Mouse (Mus musculus) ovary, postnatal 10 days (tissue): ENCODE data around the gene Mymx.
A peak's percentile ranks its signal among the peaks of the same experiment; 100 is the strongest.

ENCODE experiments used
- DNase-seq: peaks from one replicate; pipeline ENCODE4 v3.0.0; 2022; ENCODE audit warnings: low spot score

The Mymx gene

GRCm38 (mm10) chr17:45589844-45590243 is 12.1 kb downstream of the Mymx start:
- DNase-seq: no peak

- no peak for DNase-seq
Observed at GRCm38 (mm10) chr17:45589236-45589635, 12.7 kb downstream of the Mymx start.

- DNase-seq: no peak
Observed at GRCm38 (mm10) chr17:45588370-45588769, 13.5 kb downstream of the Mymx start.

GRCm38 (mm10) chr17:45586449-45586837 is 15.5 kb downstream of the Mymx start:
- DNase-seq: no peak

GRCm38 (mm10) chr17:45585725-45586448 is 16.0 kb downstream of the Mymx start:
- DNase-seq: no peak

- peak; percentile 66 for DNase-seq
Observed at GRCm38 (mm10) chr17:45584939-45585678, 16.8 kb downstream of the Mymx start.

GRCm38 (mm10) chr17:45584096-45584896 is 17.6 kb downstream of the Mymx start:
- DNase-seq: peak; percentile 61

GRCm38 (mm10) chr17:45582715-45583355 is 19.1 kb downstream of the Mymx start:
- DNase-seq: no peak

- DNase-seq: no peak
Observed at GRCm38 (mm10) chr17:45582188-45582587, 19.7 kb downstream of the Mymx start.

GRCm38 (mm10) chr17:45581567-45581983 is 20.3 kb downstream of the Mymx start:
- no peak for DNase-seq

- DNase-seq: no peak
Observed at GRCm38 (mm10) chr17:45580958-45581477, 20.9 kb downstream of the Mymx start.

GRCm38 (mm10) chr17:45579554-45579953 is 22.3 kb downstream of the Mymx start:
- no peak for DNase-seq

- no peak for DNase-seq
Observed at GRCm38 (mm10) chr17:45578843-45579242, 23.1 kb downstream of the Mymx start.

GRCm38 (mm10) chr17:45578242-45578641 is 23.7 kb downstream of the Mymx start:
- DNase-seq: no peak

- DNase-seq: no peak
Observed at GRCm38 (mm10) chr17:45575123-45575897, 26.6 kb downstream of the Mymx start.

- DNase-seq: peak; percentile 55
Observed at GRCm38 (mm10) chr17:45574129-45574761, 27.7 kb downstream of the Mymx start.

GRCm38 (mm10) chr17:45573780-45574123 is 28.1 kb downstream of the Mymx start:
- DNase-seq: peak; percentile 93

GRCm38 (mm10) chr17:45573087-45573779 is 28.7 kb downstream of the Mymx start, which contains the start of gene Hsp90ab1:
Gene Hsp90ab1, minus strand, starts transcription at chr17:45573271.
- DNase-seq: peak; percentile 99

GRCm38 (mm10) chr17:45572103-45573086 is 29.5 kb downstream of the Mymx start:
- DNase-seq: no peak
